Mouse (Mus musculus): ENCODE results near the gene Eomes. TPM values are rescaled to one million over a fixed set of nuclear protein-coding genes. Genes with fewer than 3 reads are reported as not detected.

The Eomes gene
- polyA plus RNA-seq, 1 experiment from 2014 or later: 2.3 TPM

DNA sequence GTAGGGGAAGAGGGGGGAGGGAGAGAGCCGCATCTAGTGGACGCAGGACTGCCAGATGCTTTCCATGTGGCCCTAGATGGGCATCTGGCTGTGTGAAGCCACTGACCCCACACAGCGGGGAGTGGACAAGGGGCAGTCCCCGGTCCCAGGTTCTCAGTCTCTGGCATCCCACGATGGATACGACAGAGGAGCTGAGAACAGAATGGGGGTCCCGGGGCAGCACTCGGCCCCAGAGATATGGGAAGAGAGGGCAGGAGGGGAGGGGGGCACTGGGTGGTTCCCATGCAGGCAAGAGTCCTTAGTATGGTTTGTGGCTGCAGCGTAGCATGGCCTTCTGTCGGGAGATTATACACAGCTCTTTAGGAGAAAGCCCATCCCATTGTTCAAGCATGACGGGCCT lies 45.7 kb downstream of the Eomes start:
- Histone ChIP-seq H3K36me3 (peaks cover 36% of the 10 kb centered on the region), H3K4me2 (no peak overlapping the region), H3K9me3 (no peaks in the 10 kb centered on the region), H3K4me1 (replicated peaks) (peaks cover 7% of the 10 kb centered on the region), H3K9ac (no peak overlapping the region), H3K4me3 (no peak overlapping the region), H3K27ac (replicated peaks) (no peak overlapping the region), H3K27me3 (no peaks in the 10 kb centered on the region)
- 76% methylated on average over 11 of the region's 11 CpGs for WGBS
- no peak for ATAC-seq (ENCODE audit: low FRiP score, low read depth)

DNA sequence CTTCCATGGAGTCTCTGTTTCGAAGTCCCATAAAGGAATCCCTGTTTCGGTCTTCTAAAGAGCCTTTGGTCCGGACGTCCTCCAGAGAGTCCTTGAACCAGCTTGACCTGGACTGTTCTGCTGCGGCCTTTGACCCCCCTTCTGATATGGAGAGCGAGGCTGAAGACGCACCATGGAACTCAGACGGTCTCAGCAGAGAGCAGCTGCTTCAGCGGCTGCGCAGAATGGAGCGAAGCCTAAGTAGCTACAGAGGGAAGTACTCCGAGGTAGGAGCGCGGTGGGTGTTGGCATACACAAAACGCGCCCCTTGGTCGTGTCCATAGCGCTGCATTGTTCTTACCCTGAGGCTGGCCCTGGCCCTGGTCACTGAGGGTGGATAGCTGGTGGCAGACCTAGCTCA lies 49.0 kb downstream of the Eomes start:
- peaks cover 56% of the 10 kb centered on the region for H3K36me3 ChIP-seq
- no peak overlapping the region for H3K4me3 ChIP-seq
- H3K9ac ChIP-seq: no peak overlapping the region
- no peak for ATAC-seq (ENCODE audit: low FRiP score, low read depth)
- H3K27me3 ChIP-seq: no peaks in the 10 kb centered on the region
- WGBS: 92% methylated on average over 18 of the region's 18 CpGs
- H3K4me1 ChIP-seq (replicated peaks): no peaks in the 10 kb centered on the region
- no peak overlapping the region for H3K4me2 ChIP-seq
- H3K27ac ChIP-seq (replicated peaks): no peak overlapping the region
- H3K9me3 ChIP-seq: no peaks in the 10 kb centered on the region

DNA sequence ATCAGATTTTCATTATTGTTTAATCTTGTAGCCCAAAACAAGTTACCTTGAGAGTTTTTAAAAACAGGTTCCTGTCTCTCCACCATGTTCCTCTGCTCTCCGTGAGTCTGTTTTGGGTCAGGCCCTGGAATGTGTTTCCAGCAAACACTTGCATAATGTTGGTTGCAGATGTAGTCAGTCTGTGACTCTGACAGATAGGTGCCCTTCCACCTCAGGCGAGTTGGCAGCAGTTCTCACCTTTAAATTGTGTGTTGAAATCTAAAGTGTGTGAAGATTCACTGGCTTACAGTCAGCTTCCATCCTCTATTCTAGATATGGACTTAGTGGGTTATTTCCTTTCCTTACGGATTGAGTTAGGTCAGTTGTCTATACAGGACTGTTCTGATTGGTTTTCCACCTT lies 51.8 kb downstream of the Eomes start:
- 92% methylated on average over 3 of the region's 3 CpGs for WGBS
- no peak overlapping the region for H3K4me2 ChIP-seq
- H3K9me3 ChIP-seq: no peaks in the 10 kb centered on the region
- no peak overlapping the region for H3K27ac ChIP-seq (replicated peaks)
- no peak overlapping the region for H3K9ac ChIP-seq
- no peak overlapping the region for H3K4me3 ChIP-seq
- H3K4me1 ChIP-seq (replicated peaks): no peaks in the 10 kb centered on the region
- H3K27me3 ChIP-seq: no peaks in the 10 kb centered on the region
- ATAC-seq (ENCODE audit: low FRiP score, low read depth): no peak
- peaks cover 71% of the 10 kb centered on the region for H3K36me3 ChIP-seq

DNA sequence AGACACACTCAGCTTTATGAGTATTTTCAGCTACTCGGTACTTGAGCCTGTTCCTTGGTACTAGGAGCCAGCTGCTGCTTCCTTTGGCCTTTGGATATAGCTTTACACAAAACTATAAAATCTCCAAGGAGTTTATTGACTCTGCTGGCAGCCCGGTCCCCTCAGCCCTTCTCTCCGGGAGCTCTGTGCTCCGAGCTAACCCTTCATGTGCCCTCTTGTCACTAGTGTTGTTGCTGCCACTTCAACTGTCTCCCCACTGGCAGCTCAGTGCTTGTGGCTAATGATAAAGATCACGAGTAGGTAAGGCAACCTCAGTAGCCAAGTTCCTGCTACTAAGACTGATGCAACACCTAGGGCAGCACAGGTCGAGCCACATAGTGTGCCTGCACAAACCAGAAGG lies 52.7 kb downstream of the Eomes start:
- no peak for ATAC-seq (ENCODE audit: low FRiP score, low read depth)
- Histone ChIP-seq H3K27ac (replicated peaks) (no peak overlapping the region), H3K4me1 (replicated peaks) (no peaks in the 10 kb centered on the region), H3K27me3 (no peaks in the 10 kb centered on the region), H3K4me3 (no peak overlapping the region), H3K4me2 (no peak overlapping the region), H3K36me3 (peaks cover 70% of the 10 kb centered on the region), H3K9me3 (no peaks in the 10 kb centered on the region), H3K9ac (no peak overlapping the region)
- WGBS: 93% methylated on average over 6 of the region's 6 CpGs

DNA sequence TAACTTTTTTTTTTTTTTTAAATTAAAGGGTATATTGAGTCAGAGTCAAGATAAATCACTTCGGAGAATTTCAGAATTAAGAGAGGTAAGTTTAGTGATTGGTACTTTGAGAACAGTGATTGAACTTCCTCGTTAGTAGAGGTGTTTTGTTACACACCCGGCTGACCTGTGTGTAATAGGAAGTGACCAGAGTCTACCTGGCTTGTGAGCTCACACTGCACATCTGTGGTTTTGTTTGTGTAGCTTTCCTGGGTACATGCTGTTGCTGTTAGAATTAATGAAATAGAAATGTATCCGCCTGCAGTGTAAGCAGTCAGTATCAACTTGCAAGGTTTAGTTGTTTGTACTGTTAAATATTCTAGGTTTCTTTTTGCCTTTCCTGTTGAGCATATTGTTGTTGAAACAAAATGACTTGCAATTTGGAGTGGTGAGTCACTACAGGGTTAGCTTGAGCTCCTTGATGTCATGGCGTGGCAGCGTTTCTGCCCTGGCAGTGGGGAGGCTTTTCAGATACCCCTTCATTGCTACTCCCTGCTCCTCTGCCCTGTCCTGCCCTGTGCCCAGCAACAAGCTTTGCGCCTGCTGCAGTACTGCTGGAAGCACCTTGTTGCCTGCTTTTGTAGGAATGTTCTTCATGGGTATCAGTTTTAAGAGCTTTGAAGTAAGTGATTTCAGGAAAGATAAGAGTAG lies 54.6 kb downstream of the Eomes start:
- H3K27me3 ChIP-seq: no peaks in the 10 kb centered on the region
- 92% methylated on average over 7 of the region's 7 CpGs for WGBS
- no peak overlapping the region for H3K4me2 ChIP-seq
- H3K9ac ChIP-seq: no peak overlapping the region
- no peaks in the 10 kb centered on the region for H3K9me3 ChIP-seq
- no peak overlapping the region for H3K27ac ChIP-seq (replicated peaks)
- H3K36me3 ChIP-seq: peaks cover 71% of the 10 kb centered on the region
- H3K4me1 ChIP-seq (replicated peaks): no peaks in the 10 kb centered on the region
- no peak overlapping the region for H3K4me3 ChIP-seq
- no peak for ATAC-seq (ENCODE audit: low FRiP score, low read depth)

Other genes with a start within 250 kb of the Eomes start
- gene Golga4, start 28.1 kb downstream of the Eomes start, polyA plus RNA-seq (2015; fragmentation: Nextera tagmentation; extraction: Ambion mirVana): 46.2 and 48.6 TPM in 2 replicates
- 2.8 and 3.1 TPM in 2 replicates for gene Itga9, start 128.5 kb downstream of the Eomes start, polyA plus RNA-seq (2015; fragmentation: Nextera tagmentation; extraction: Ambion mirVana)

Data from hindbrain, embryonic 15.5 days (tissue).